In the genomic region with DNA sequence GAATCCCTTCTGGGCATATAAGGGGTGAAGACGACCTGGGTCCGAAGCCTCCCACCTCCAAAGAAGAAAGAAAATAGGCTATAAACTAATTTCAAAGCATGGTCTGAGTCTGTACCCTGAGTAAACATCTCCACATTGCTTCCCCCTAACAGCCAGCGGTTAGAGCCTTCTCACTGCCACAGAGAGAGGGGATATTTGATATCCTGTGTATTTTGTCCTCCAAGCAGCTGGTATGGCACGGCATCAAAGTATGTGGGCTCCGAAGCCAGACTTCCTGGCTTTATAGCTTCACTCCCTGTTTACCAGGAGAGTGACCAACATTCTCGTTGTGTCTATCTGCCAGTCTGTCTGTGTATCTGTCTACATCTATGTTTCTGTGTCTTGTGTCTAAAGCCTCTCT, we compare ENCODE assay signal across 24 mouse cellular contexts.
DNase-seq lines count a peak whose midpoint lies in the region; ATAC-seq and TF ChIP-seq lines count a peak whose summit lies in the region.
"Had no signal": no experiment of that assay in that cellular context is flagged by ENCODE, and none has a peak within 500 bp of the region (broad histone marks: within the 10 kb centered on the region; RNA-seq: fewer than 3 reads in every experiment).

No protein-coding gene starts in this region.

- DNase-seq in kidney, postnatal 25 days, result no peak
- peak; percentile 25 for DNase-seq in ovary, adult 18-20 months (ENCODE audit: low spot score)
- DNase-seq in ovary, postnatal 10 days (ENCODE audit: low spot score), result no peak
- peak; percentile 59 for DNase-seq in gastrocnemius, adult 2 months
- DNase-seq in skeletal muscle tissue, adult 2 months (ENCODE audit: low read depth, low spot score), result peak; percentile 26
- DNase-seq in thymus, postnatal 36 days, result no peak
- DNase-seq: adrenal gland, adult 2 months; cerebellum, adult 11 months; cerebellum, postnatal 10 days; heart, adult 11 months; kidney, postnatal 4 days; layer of hippocampus, adult 9-11 months; left cerebral cortex, postnatal 4 days; right cerebral cortex, postnatal 4 days; thymus, postnatal 14 days had no signal

- WGBS in kidney, embryonic 15.5 days, result 24% methylated on average over 6 of the region's 6 CpGs

- H3K4me1 ChIP-seq in kidney, embryonic 15.5 days, result no peaks in the 10 kb centered on the region
- H3K4me1 ChIP-seq: liver, embryonic 12.5 days; midbrain, embryonic 13.5 days; neural tube, embryonic 15.5 days had no signal

- ATAC-seq in kidney, embryonic 15.5 days (replicated peaks; ENCODE audit: low FRiP score), result peak; percentile 79
- ATAC-seq: forebrain, embryonic 16.5 days; hindbrain, embryonic 16.5 days; intestine, embryonic 16.5 days; liver, embryonic 12.5 days; midbrain, embryonic 13.5 days had no signal

- no peak overlapping the region for H3K4me3 ChIP-seq in kidney, embryonic 15.5 days (replicated peaks)
- no peak overlapping the region; the same call in 1 of the 2 replicates for H3K4me3 ChIP-seq in gastrocnemius, adult 2 months
- H3K4me3 ChIP-seq: heart, embryonic 15.5 days; left cerebral cortex, adult 2 months; liver, embryonic 12.5 days; midbrain, embryonic 13.5 days; neural tube, embryonic 15.5 days had no signal

- no peak overlapping the region for H3K9ac ChIP-seq in kidney, embryonic 15.5 days
- H3K9ac ChIP-seq: heart, embryonic 15.5 days; liver, embryonic 12.5 days; midbrain, embryonic 13.5 days; neural tube, embryonic 15.5 days had no signal

- no peaks in the 10 kb centered on the region for H3K27me3 ChIP-seq in kidney, embryonic 15.5 days
- H3K27me3 ChIP-seq: liver, embryonic 12.5 days; midbrain, embryonic 13.5 days; neural tube, embryonic 15.5 days had no signal

- intact Hi-C loops in gastrocnemius, adult 2 months (cut with DNase I), result no loop called here

- no peaks in the 10 kb centered on the region for H3K36me3 ChIP-seq in kidney, embryonic 15.5 days
- H3K36me3 ChIP-seq: heart, embryonic 15.5 days; liver, embryonic 12.5 days; midbrain, embryonic 13.5 days; neural tube, embryonic 15.5 days had no signal

- no peaks in the 10 kb centered on the region for H3K9me3 ChIP-seq in kidney, embryonic 15.5 days (replicated peaks)
- H3K9me3 ChIP-seq: heart, embryonic 15.5 days; liver, embryonic 12.5 days; midbrain, embryonic 13.5 days; neural tube, embryonic 15.5 days had no signal

- H3K27ac ChIP-seq in kidney, embryonic 15.5 days, result no peak overlapping the region
- H3K27ac ChIP-seq in gastrocnemius, adult 2 months, result peak overlapping the region; percentile 60
- H3K27ac ChIP-seq: heart, embryonic 15.5 days; left cerebral cortex, adult 2 months; liver, embryonic 12.5 days; midbrain, embryonic 13.5 days; neural tube, embryonic 15.5 days had no signal

- no peak for TF ChIP-seq CTCF in gastrocnemius, adult 2 months (IDR thresholded peaks at IDR 0.05)

- no peak overlapping the region for H3K4me2 ChIP-seq in kidney, embryonic 15.5 days
- H3K4me2 ChIP-seq: heart, embryonic 15.5 days; liver, embryonic 12.5 days; midbrain, embryonic 13.5 days; neural tube, embryonic 15.5 days had no signal

Comparison
In these comparisons a context has a peak if more than half of its experiments do, and no peak if none do; other contexts are left out.
1. DNase-seq: peak in ovary, adult 18-20 months (single experiment), gastrocnemius, adult 2 months (single experiment) and skeletal muscle tissue, adult 2 months (single experiment); none in kidney, postnatal 25 days (0 of 2), ovary, postnatal 10 days (single experiment) and thymus, postnatal 36 days (0 of 2).